Mouse (Mus musculus): Measurements from ENCODE around the gene Cnot6l.

Gene Cnot6l

DNA sequence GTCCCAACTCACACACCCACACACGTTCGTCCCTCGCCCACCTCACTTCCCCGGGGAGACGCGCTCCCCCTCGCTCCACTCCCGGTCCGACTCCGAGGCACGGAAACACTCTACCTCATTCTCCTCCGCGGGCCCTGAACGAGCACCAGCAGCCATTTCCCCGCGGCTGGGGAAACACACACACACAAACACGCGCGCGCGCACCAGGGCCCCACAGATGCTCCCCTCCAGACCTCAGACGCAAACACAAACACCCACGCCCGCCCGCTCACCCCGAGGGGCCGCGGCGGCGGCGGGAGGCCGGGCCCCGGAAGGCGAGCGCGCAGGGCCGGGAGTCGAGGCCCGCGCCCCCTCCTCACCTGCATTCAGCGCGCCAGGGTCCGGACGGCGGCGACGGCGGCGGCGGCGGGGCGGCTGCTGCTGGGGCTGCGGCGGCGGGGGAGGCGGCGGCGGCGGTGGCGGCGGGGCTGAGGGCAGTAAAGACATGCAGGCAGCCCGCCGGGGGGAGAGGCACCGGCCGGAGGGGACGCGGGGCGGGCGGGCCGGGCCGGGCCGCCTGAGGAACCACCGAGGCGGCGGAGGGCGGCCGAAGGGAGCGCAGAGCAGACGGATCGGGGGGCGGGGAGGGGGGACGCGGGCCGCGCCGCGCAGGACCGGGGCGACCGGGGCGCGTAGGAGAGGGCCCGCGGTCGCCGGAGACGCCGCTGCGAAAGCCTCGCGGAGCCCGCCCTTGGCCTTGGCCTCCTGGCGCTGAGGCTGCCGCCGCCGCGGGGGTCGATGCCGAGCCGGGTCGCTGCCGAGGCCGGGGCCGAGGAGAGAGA, 2.2 kb downstream of the Cnot6l start:
- in situ Hi-C loops (cut with MboI), result no loop called here

DNA sequence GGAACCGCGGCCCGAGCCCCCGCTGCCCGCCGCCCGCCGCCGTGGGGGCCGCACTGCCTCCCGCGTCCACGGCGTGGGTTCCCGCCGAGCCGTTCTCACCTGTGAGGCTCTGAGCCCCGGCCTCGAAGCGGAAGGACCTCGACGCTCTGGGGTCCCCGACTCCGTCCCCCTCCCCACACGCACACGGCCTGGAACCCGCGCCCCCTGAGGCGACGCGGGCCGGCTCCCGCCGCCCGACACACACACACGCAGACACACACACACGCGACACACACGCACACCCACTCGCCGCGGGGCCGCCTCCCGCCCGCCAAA, 2.8 kb downstream of the Cnot6l start:
- in situ Hi-C loops (cut with MboI), result no loop called here

DNA sequence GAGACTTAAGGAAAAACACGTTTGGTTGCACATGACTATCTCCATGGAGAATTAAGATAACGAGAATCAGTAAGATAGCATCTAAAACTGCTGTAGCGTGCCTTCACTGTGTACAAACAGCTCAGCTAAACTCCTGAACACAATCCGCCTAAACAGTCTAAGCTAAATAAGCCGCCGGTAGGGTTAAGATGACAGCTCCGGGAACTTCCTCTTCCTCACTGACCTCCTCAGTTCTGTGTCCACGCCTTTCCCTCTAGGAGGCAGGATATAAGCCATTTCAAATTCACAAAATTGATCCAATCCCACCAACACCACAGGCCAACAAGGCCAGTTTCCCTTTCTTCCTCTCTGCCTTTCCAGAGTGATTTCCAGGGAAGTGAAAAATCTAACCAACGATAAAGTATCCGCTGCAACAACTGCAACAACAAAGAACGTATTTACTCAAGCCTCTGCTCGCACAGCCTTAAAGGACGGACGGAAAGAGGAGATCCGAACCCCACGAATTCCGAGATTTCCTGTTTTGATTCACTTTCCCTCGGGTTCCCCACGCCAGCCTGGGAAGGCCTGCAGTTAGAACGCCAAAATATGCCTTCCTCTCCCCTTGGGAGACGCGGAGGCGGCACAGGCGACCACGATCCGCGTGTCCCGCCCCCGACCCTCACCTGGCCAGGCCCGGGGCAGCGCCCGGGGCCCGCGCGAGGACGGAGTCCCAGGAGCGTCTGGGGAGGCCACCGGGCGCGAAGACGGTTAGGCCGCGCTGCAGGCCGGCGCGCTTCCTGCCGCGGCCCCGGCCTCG, 3.3 kb downstream of the Cnot6l start:
- in situ Hi-C loops (cut with MboI), result no loop called here

DNA sequence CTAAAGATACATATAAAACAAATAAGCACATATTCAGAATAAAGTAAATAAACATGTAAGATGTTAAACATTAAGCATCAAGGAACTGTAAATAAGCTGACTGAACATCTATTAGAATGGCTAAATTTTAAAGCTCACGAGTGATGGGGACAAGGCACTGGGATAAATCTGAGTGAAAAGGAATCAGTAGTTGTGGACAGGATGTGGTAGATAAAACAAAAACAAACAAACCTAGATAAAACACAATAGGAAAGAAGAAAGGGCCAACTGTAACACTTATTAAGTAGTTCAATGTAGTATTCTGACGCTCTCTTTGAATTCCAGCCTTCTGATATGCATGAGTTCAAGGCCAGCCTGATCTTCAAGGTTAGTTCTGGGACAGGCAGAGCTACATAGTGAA, 21.6 kb downstream of the Cnot6l start:
- in situ Hi-C loops (cut with MboI), result no loop called here

DNA sequence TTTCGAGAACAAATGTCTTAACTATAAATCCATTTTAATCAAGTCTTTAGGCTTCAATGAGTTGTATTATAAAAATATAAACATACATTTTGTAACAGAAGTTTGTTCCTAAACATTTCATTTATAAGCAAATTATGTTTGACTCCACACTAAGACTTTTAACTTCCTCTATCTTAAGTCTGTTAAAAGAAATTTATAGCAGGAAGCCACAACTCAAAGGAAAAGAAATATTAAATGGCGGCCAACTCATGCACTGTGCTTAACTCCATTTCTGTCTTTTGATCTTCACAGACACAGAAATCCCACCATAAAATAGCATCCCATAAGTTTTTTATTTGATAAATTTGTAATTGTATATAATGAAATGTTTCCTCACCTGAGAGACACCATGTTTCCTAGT, 33.3 kb downstream of the Cnot6l start:
- in situ Hi-C loops (cut with MboI), result no loop called here

DNA sequence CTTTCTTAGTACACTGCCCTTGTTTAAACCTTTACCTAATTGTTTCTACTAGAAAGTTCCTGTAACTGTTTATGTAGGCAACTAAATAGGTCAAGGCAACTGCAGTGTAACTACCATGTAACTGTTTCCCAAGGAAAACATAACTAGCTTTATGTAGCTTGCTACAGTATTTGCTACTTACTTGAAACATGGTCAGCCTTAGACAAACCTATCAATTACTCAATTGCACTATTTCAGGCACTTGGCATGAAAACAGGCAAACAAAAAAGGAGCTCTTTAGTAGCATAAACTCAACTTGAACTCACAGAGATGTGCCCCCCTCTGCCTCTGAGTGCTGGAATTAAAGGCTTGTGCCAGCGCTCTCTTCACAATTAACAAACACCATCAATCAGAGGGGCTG, 37.1 kb downstream of the Cnot6l start:
- in situ Hi-C loops (cut with MboI), result no loop called here

DNA sequence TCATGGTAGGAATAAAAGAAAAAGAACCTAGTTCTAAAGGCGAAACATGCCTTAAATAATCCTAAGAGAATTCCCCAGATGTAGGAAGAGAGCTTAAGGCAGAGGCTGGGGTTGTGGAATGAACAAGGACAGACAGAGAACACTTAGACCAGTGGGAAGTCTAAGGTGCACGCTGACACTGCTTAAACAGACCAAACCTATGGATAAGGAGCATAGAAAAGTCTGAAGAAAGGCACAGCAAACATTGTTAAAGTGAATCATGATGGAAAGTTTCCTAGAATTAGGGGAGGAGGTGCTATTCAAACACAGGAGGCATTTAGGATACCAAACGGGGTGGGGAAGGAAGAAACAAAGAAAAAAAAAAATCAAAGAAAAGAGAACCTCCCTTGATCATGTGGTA, 49.0 kb downstream of the Cnot6l start:
- in situ Hi-C loops (cut with MboI), result no loop called here

DNA sequence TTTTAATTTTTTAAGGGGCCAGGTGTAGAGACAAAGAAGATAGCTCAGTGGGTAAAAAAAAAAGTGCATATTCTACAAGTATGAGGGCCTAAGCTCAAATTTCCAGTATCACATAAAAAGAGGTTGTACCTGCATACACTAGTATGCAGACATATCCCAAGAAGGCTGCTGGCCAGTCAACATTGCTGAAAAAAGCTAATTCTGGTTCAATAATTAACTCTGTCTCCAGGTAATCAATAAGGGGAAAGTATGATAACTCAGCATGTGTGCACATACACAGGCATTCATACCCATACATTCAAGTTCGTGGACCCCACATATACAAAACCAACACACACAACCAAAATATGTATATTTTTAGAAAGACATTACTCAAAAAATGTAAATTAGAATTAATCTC, 59.3 kb downstream of the Cnot6l start:
- in situ Hi-C loops (cut with MboI), result no loop called here

DNA sequence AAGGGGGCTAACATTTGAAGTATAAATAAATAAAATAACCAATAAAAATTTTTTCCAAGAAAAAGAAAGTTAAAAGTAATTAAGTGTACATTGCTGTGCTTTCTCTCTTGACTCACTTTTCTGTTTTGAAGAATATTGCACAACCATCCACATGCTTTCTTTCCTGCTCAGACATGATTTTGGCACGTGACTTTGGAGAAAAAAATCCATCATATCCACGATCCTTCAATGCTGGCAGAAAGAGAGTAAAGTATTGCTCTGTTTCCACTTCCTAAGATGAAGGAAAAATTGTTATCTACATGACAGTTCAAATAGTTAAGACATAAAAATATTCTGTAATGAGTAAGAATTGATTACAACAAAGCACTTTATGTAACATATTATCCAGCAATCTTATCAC, 72.5 kb downstream of the Cnot6l start:
- in situ Hi-C loops (cut with MboI), result no loop called here

DNA sequence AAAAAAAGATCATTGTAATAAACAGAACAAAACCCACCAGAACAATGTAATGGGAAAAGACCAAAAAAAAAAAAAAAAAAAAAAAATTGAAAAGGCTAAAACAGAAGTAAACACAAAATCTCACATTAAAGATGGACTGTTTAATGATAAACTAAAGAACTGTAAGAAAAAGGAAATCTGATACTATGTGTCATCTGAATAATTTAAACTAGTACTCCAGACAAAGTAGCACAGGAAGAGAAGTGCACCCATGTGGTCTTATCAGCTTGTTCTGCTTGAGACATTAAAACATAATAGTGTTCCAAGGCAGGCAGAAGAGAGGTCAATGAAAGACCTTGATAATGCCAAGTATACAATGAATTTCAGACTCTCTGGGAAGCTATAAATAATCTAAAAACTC, 78.6 kb downstream of the Cnot6l start:
- in situ Hi-C loops (cut with MboI), result no loop called here

DNA sequence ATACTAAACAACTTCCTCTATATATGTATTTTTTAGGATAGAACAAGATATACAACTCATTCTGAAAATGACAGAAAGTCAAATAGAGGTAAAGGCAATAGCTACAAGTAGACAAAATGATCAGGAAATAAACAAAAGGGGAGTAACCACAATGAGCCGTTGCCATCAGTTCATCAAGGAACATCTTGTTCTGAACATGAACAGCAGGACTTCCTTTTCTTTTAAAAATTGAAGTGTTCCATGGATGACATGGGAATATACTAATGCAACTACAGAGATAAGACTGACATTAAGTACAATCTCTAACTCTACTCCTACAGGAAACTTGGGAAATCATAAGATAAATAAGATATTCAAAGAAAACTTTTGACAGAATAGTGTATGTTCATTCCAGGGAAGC, 84.9 kb downstream of the Cnot6l start:
- in situ Hi-C loops (cut with MboI), result no loop called here

DNA sequence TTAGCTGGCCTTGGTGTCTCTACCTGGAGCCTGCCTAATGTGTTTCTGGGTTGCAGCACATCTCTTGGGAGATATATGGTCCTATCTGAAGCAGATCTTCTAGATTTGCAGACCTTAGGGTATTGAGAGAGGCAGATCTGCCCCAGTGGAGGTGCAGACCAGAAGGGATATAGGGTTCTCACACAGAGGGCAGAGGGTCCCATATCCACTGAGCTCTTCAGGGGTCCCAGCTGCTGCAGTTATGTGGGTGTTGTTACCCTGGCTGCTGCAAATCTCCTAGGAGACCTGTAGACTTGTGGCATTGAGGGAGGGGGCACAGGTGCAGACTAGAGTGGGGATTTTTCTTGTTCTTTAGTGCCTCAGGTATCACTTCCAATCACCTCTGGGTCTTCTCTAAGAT, 98.4 kb downstream of the Cnot6l start:
- in situ Hi-C loops (cut with MboI), result no loop called here

DNA sequence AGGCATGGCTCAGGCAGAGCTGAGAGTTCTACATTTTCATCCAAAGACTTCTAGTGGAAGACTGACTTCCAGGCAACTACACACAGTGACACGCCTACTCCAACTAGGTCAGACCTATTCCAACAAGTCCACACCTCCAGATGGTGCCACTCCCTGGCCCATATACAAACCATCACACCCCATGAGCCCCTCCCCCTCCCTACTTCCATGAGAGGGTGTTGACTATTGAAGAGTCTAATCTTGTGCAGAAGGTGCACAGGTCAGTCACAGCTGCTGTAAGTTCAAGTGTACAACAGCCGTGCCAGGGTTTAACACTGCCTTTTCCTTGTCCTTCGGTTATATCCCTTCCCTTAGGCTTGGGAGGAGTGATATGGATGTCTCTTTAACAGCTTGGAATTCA, 121.5 kb downstream of the Cnot6l start:
- in situ Hi-C loops (cut with MboI), result no loop called here

DNA sequence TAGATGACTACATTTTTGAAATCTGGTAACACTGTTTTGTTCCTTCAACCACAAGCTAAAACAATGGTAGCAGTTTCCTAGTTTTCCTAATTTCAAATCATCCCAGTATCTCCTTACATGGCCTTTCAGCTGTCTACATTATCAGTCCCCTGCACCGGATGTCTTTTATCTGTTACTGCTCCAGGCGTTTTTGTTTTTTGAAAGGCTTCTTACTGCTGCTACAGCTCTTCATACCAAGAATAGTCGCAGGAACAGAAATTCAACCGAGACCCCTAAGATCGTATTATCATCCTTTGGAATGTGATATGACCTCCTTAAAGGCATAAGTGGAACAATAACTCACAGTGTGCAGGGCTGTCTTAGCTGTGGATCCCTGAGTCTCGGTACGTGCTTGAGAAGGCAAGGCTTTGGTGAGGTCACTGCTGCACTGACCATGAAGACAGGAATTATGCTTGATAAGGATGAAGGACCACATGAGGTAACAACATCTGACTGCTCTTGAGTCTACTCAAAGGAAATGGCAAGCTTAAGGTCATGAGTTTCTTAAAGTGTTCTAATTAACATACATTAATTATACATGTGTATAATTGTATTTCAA, 122.4 kb downstream of the Cnot6l start:
- in situ Hi-C loops (cut with MboI), result no loop called here

DNA sequence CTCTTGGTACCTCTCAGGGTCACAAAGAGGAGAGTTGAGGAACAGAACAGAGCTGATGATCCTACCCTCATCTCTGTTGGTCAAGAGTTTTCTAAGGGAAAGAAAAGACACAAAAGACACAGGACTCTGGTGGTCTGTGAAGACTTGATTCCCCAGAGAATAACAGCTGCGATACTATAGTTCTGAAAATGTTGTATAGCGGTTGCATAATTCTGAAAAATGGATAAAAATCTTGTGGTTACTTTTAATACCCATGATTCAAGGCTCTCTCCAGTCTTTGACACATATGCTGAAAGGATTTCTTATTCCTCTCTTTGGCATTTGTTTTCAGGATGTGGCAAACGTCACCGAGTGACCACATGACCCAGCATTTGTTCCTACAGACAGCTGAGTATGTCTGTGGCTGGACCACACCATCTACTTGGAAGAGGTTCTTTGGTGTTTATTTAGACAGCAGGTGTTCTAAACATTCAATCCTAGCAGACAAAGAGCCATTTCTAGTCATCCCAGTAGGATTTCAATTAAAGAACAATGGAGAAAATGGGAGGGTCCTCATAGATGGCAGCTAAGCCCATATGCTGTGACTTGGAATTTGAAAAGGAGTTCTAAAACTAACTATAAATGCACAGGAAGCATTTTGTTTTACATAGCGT, 124.7 kb downstream of the Cnot6l start:
- in situ Hi-C loops (cut with MboI), result no loop called here

DNA sequence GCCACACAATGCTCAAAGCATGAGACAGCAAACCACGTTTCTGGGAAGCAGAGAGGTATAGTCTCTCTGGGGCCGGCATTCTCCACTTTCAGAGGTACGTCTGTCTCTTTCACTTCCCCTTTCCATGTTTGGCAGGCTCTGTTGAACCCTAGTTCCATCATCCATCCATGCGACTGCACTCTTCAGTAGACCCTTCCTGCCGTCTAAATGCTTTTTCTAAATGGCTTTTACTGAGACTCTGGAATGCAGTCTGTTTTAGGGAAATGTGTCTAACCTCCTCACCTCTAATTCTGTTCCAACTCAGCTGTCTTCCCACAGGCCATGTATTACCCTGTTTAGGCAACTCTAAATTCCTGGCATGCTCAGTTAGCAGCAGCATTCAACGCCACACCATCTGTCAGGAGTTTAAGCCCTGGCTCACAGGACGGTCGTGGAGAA, 126.3 kb downstream of the Cnot6l start:
- in situ Hi-C loops (cut with MboI), result no loop called here

DNA sequence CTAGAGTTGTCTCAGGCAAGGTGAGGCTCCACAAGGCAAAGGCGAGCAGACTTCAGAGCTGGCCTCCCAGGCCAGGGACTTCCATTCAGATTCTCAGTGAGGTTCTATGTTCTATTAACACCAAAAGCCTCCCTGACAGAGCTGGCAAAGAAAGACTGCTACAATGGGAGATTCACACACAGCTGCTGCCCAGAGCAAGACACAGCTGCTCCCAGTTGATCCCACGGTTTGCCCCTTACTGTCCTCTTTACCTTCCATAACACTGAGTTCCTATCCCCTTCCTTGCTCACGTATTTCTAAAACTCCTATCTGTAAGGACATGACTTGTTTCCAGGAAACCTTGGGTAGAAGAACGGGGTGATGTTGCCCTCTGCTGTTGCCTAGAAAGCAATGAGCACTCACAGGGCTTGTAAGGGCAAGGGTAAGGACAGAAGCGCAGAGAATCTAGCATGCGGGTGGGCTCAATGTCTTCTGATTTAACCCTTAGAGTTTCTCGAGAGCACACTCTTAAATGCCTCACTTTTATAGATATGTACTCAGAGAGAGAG, 127.8 kb downstream of the Cnot6l start:
- in situ Hi-C loops (cut with MboI), result no loop called here

DNA sequence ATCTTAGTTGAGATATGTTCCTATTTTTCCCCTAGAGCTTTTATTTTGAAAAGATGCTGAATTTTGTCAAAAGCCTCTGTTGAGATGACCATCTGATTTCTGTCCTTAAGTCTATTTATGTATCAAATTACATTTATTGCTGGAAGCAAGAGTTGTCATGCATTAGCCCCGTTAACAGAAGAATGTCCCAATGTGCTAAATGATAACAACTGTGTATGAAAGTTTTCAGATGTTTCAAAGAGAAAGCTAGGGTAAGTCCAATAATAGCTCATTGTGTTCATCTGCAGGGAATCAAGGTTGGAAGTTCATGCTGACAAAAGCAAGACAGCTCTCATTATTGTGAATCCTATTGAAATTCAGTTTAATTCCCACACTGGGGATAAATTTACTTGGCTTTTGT, 129.9 kb downstream of the Cnot6l start:
- in situ Hi-C loops (cut with MboI), result no loop called here

DNA sequence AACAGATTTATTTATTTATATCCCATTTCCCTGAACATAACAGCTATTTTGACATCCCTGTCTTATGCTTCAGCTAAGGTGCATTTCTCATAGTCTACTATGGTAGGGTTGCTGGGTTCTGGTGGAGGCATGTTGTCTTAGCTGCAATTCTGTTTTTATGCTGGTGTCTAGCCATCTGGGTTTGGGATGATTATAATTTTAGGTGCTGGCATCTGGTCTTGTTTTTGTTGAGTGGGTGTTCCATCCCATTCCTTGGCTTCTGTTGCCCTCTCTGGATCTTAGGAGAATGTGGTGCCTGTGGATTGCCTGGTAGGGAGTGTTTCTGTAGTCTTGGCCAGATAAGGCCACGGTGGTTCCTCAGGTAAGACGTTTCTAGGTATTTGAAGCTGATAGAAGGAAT, 134.2 kb downstream of the Cnot6l start:
- in situ Hi-C loops (cut with MboI), result no loop called here
